Mouse (Mus musculus): ENCODE data around the gene Catsperg1.

- TF ChIP-seq FLI1 (IDR thresholded peaks at IDR 0.05; ENCODE audit: low read length) (no peak), GATA1 (IDR thresholded peaks at IDR 0.05; ENCODE audit: borderline replicate concordance, low read length) (no peak)
Measured at GRCm38 (mm10) chr7:29202577-29202976, 11.3 kb downstream of the Catsperg1 start.
